In the genomic region with DNA sequence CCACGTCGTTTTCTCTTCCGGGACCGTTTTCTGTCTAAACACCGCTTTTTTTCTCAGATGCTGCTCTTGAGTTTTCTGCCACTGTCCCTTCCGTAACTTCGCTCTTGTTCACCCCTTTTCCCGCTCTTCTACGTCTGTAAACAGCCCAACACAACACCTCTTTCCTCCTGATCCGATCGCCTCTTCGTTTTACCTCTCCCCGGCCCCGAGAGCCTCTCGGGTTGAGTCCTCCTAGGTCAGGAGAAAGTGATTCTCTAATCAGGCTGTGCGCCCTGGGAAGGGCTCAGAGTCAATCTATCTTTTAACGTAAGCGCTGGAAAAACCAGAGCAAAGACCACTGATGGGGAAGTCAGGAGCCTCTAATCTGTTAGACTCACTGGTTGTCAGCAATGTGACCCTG, we compare ENCODE assay signal across 8 mouse cellular contexts. TPM values are rescaled to one million over a fixed set of nuclear protein-coding genes. Genes with fewer than 3 reads are reported as not detected.
DNase-seq lines count a peak whose midpoint lies in the region; ATAC-seq and TF ChIP-seq lines count a peak whose summit lies in the region.

No protein-coding gene starts in this region.

- peaks cover 9% of the 10 kb centered on the region for H3K4me1 ChIP-seq in thymus, adult 2 months (replicated peaks; ENCODE audit: control insufficient read depth, insufficient read depth, low read length)
- peaks cover 30% of the 10 kb centered on the region for H3K4me1 ChIP-seq in hindbrain, embryonic 15.5 days (replicated peaks)
- peaks cover 19% of the 10 kb centered on the region for H3K4me1 ChIP-seq in midbrain, embryonic 11.5 days (ENCODE audit: control insufficient read depth, insufficient read depth, low read length)

- H3K4me2 ChIP-seq in hindbrain, embryonic 15.5 days, result peak overlapping the region; percentile 92
- H3K4me2 ChIP-seq in midbrain, embryonic 11.5 days, result peak overlapping the region; percentile 87

- no peak for TF ChIP-seq POLR2A in thymus, adult 2 months (IDR thresholded peaks at IDR 0.05; ENCODE audit: control insufficient read depth, extremely low read depth, insufficient read depth, low read length, poor library complexity)

- H3K4me3 ChIP-seq in thymus, adult 2 months (ENCODE audit: control insufficient read depth, insufficient read depth, low read length), result peak overlapping the region; percentile 87
- H3K4me3 ChIP-seq in hindbrain, embryonic 15.5 days, result peak overlapping the region; percentile 79
- peak overlapping the region; percentile 96 for H3K4me3 ChIP-seq in midbrain, embryonic 11.5 days (ENCODE audit: low read depth, low read length)

- TF ChIP-seq CTCF in thymus, adult 2 months (IDR thresholded peaks at IDR 0.05; ENCODE audit: borderline replicate concordance, control insufficient read depth, extremely low read depth, insufficient read depth, low read length, poor library complexity), result no peak

- peak overlapping the region; percentile 76 for H3K27ac ChIP-seq in thymus, adult 2 months (ENCODE audit: control insufficient read depth, insufficient read depth, low read length)
- H3K27ac ChIP-seq in hindbrain, embryonic 15.5 days (replicated peaks), result peak overlapping the region; percentile 96
- peak overlapping the region; percentile 72; the same call in 1 of the 2 replicates for H3K27ac ChIP-seq in midbrain, embryonic 11.5 days (ENCODE audit: low read depth, low read length)

- no peaks in the 10 kb centered on the region for H3K27me3 ChIP-seq in thymus, adult 2 months (ENCODE audit: control insufficient read depth, insufficient read depth, low read length)
- no peaks in the 10 kb centered on the region for H3K27me3 ChIP-seq in hindbrain, embryonic 15.5 days
- H3K27me3 ChIP-seq in midbrain, embryonic 11.5 days (ENCODE audit: control insufficient read depth, insufficient read depth, low read length), result no peaks in the 10 kb centered on the region

- WGBS in thymus, adult 2 months, result under 1% methylated on average over 18 of the region's 18 CpGs
- 1% methylated on average over 18 of the region's 18 CpGs for WGBS in hindbrain, embryonic 15.5 days
- WGBS in midbrain, embryonic 11.5 days, result under 1% methylated on average over 18 of the region's 18 CpGs

- peaks cover 35% of the 10 kb centered on the region for H3K36me3 ChIP-seq in thymus, adult 2 months (ENCODE audit: control insufficient read depth, insufficient read depth, low read length)
- H3K36me3 ChIP-seq in hindbrain, embryonic 15.5 days, result peaks cover 43% of the 10 kb centered on the region
- H3K36me3 ChIP-seq in midbrain, embryonic 11.5 days (ENCODE audit: control insufficient read depth, insufficient read depth, low read length), result peaks cover 16% of the 10 kb centered on the region

- H3K9me3 ChIP-seq in hindbrain, embryonic 15.5 days, result no peaks in the 10 kb centered on the region
- H3K9me3 ChIP-seq in midbrain, embryonic 11.5 days (ENCODE audit: control insufficient read depth, low read length), result no peaks in the 10 kb centered on the region

- H3K9ac ChIP-seq in hindbrain, embryonic 15.5 days, result peak overlapping the region; percentile 80
- peak overlapping the region; percentile 92 for H3K9ac ChIP-seq in midbrain, embryonic 11.5 days (ENCODE audit: low read length)

- no peak for ATAC-seq in hindbrain, embryonic 15.5 days (ENCODE audit: low FRiP score, low read depth)
- no peak for ATAC-seq in midbrain, embryonic 11.5 days (ENCODE audit: low FRiP score)

- peak; percentile 12 for DNase-seq in cerebellum, adult 11 months
- DNase-seq in cerebellum, postnatal 36 days, result no peak
- peak; percentile 27 for DNase-seq in thymus, adult 2 months
- no peak for DNase-seq in thymus, adult 18-20 months
- no peak for DNase-seq in midbrain, embryonic 11.5 days (ENCODE audit: low spot score, missing footprints)
- no peak for DNase-seq in urinary bladder, postnatal 14 days (ENCODE audit: low spot score)
- DNase-seq in left cerebral cortex, adult 9 months (ENCODE audit: low spot score in 2 of 2), result no peak

RNA-seq across cellular contexts. Expression of a gene that starts 0.4 kb away (rescaled TPM):
- polyA plus RNA-seq in thymus, adult 2 months (2012; rRNA removed), result 73.3 and 105 TPM in 2 replicates
- 172 and 186 TPM in 2 replicates for polyA plus RNA-seq in hindbrain, embryonic 15.5 days (2015; fragmentation: Nextera tagmentation; extraction: Ambion mirVana)
- polyA plus RNA-seq in midbrain, embryonic 11.5 days (2014; fragmentation: Nextera tagmentation; extraction: Ambion mirVana), result 276 and 283 TPM in 2 replicates

RNA-seq across cellular contexts. Expression of a gene that starts 0.6 kb away (rescaled TPM):
- 35.6 and 36.2 TPM in 2 replicates for polyA plus RNA-seq in thymus, adult 2 months (2012; rRNA removed)
- polyA plus RNA-seq in hindbrain, embryonic 15.5 days (2015; fragmentation: Nextera tagmentation; extraction: Ambion mirVana), result 114 and 122 TPM in 2 replicates
- 124 and 131 TPM in 2 replicates for polyA plus RNA-seq in midbrain, embryonic 11.5 days (2014; fragmentation: Nextera tagmentation; extraction: Ambion mirVana)

RNA-seq across cellular contexts. Expression of a gene that starts 26.3 kb away (rescaled TPM):
- 14.5 and 14.9 TPM in 2 replicates for polyA plus RNA-seq in thymus, adult 2 months (2012; rRNA removed)
- 19.7 and 22.4 TPM in 2 replicates for polyA plus RNA-seq in hindbrain, embryonic 15.5 days (2015; fragmentation: Nextera tagmentation; extraction: Ambion mirVana)
- 14.5 and 15.6 TPM in 2 replicates for polyA plus RNA-seq in midbrain, embryonic 11.5 days (2014; fragmentation: Nextera tagmentation; extraction: Ambion mirVana)

RNA-seq across cellular contexts. Expression of a gene that starts 26.4 kb away (rescaled TPM):
- 63.5 and 66.0 TPM in 2 replicates for polyA plus RNA-seq in thymus, adult 2 months (2012; rRNA removed)
- 47.3 and 49.7 TPM in 2 replicates for polyA plus RNA-seq in hindbrain, embryonic 15.5 days (2015; fragmentation: Nextera tagmentation; extraction: Ambion mirVana)
- 31.7 and 35.9 TPM in 2 replicates for polyA plus RNA-seq in midbrain, embryonic 11.5 days (2014; fragmentation: Nextera tagmentation; extraction: Ambion mirVana)

RNA-seq across cellular contexts. Expression of a gene that starts 26.6 kb away (rescaled TPM):
- polyA plus RNA-seq in thymus, adult 2 months (2012; rRNA removed), result 859 and 863 TPM in 2 replicates
- 73.2 and 88.7 TPM in 2 replicates for polyA plus RNA-seq in hindbrain, embryonic 15.5 days (2015; fragmentation: Nextera tagmentation; extraction: Ambion mirVana)
- polyA plus RNA-seq in midbrain, embryonic 11.5 days (2014; fragmentation: Nextera tagmentation; extraction: Ambion mirVana), result 44.3 and 48.3 TPM in 2 replicates

Comparison
In these comparisons a context has a peak if more than half of its experiments do, and no peak if none do; other contexts are left out.
1. DNase-seq: peak in cerebellum, adult 11 months (single experiment) and thymus, adult 2 months (single experiment); none in cerebellum, postnatal 36 days (0 of 2), thymus, adult 18-20 months (0 of 2), midbrain, embryonic 11.5 days (single experiment), urinary bladder, postnatal 14 days (single experiment) and left cerebral cortex, adult 9 months (0 of 2).
2. Peak in every context shown above with its lines, with median percentiles within 50 percentile points of each other: H3K27ac ChIP-seq and H3K4me3 ChIP-seq.